Mouse (Mus musculus): ENCODE measurements at regions not wholly inside any gene's neighbourhood (a gene's known extent, or its start where the extent isn't known, plus 50 kb on each side); places are given as distances from the start of the nearest gene placed in this dataset.
A peak's percentile ranks its signal among the peaks of the same experiment; 100 is the strongest.

DNA sequence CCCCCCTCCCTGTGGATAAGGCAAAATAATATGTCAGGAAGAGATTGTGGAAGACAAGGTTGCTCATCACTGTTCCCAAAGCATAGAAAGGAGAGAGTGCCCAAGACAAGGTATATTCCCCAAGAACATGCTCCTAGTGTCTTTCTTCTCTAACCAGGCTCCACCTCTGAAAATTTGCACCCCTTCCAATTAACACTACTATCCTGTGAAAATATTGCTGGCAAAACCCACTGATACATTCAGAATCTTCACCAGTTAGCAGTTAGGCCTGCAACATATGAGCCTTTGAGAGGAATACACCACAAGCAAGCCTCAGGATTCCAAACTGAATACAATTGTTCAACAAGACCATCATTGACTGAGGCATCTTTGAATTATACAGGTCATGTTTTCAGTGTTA lies 323.9 kb upstream of the Tle1 start:
- no peak for DNase-seq (ENCODE audit: extremely low spot score in 1 of 2, low spot score in 2 of 2)
- intact Hi-C loops (cut with DNase I) = no loop called here

DNA sequence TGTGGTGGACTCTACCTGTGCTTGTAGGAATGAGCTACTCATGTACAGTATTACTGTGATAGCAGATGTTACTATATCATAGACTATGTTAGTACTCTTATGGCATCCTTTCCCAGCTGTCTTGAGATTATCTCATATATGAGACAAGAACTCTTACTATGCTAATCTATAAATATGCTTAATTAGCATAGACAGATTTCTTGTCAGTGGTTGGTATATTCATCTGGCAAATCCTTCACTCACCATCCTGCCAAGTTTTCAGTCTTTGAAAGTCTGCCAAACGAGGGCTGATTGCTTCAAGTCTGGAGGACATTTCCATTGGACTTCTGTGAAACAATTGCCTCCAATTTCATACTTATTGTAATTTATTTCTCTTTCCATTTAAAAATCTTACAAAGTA lies 323.4 kb upstream of the Tle1 start:
- DNase-seq (ENCODE audit: extremely low spot score in 1 of 2, low spot score in 2 of 2) = peak in 1 of 2 experiments; percentile 73
- intact Hi-C loops (cut with DNase I) = no loop called here

DNA sequence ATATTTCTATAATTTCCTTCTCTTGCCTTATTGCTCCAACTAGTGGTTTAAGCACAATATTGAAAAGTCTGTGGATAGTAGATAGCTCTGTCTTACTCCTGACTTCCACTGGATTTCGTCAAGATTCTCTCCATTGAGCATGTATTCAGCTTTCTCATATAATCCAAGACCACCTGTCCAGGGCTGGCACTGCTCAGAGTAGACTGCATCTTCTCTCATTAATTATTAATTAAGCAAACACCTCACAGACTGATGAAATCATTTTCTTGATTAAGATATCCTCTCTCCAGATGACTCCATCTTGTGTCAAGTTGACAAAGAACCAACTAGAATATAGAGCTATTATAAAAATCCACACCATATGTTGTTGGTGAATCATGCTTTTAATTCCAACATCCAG lies 310.5 kb upstream of the Tle1 start:
- intact Hi-C loops (cut with DNase I) = no loop called here
- DNase-seq (ENCODE audit: extremely low spot score in 1 of 2, low spot score in 2 of 2) = no peak

DNA sequence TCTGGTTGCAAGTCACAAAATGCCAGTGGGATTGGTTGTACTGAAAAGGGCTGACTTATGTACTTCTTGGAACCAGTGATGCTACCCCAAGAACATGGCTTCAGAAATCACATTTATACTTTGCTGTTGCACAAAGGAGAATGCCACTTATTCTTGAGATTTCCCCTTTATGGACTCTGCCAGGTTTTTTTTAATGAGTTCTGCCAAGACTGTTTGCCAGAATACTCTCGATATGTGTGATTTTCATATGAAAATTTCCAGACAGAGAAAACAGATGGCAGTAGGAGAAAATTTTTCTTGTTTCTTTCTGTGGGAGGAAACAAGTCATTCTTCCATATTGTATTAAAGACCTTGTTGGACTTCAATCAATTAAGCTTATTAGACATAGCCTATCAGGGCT lies 281.0 kb upstream of the Tle1 start:
- no peak for DNase-seq (ENCODE audit: extremely low spot score in 1 of 2, low spot score in 2 of 2)
- intact Hi-C loops (cut with DNase I) = no loop called here

DNA sequence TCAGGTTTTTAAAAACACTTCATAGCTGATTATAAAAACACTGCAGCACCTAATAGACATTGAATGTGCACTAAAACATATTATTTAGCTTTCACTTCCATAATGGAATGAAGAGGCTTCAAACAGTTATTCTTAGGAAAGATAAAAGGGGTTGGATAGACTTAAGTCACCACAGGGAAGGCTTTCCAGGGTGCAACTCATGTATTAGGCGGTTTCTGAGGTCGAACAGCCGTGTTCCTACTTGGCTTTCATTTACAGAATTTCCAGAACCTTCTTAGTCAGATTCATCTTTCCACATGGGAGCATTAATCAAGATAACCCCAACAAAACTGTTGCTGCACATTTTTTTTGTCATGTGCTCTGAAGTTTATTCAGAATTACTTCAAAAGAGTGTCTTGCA lies 279.8 kb upstream of the Tle1 start:
- intact Hi-C loops (cut with DNase I) = no loop called here
- no peak for DNase-seq (ENCODE audit: extremely low spot score in 1 of 2, low spot score in 2 of 2)

DNA sequence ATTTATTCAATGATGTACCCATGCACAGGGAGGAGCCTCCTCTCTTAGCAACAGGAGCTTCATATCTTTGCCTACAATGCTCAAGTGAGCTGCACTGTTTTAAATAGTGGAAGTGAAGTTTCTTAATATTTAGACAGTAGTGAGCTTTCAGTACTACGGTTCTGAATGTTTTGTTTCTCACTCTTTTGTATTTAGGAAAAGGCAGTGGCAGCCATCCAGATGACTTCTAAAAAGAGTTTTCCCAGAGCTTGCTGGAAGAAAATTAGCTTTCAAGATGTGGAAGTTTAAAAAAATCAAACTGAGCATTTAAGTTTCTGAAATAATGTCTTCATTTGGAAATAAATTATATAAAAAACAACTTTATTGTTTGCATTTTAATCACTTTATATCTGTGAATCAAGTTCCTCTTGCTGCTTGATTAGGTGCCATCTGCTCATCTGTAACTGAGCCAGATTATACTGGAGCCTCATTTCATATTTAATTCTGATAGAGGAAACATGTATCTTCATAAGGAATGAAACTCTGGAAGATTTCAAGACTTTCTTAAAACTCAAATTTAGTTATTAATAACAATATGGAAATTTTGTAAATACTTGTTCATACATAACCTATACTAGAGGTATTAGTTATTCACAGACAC lies 268.6 kb upstream of the Tle1 start:
- intact Hi-C loops (cut with DNase I) = no loop called here
- peak in 1 of 2 experiments; percentile 20 for DNase-seq (ENCODE audit: extremely low spot score in 1 of 2, low spot score in 2 of 2)

DNA sequence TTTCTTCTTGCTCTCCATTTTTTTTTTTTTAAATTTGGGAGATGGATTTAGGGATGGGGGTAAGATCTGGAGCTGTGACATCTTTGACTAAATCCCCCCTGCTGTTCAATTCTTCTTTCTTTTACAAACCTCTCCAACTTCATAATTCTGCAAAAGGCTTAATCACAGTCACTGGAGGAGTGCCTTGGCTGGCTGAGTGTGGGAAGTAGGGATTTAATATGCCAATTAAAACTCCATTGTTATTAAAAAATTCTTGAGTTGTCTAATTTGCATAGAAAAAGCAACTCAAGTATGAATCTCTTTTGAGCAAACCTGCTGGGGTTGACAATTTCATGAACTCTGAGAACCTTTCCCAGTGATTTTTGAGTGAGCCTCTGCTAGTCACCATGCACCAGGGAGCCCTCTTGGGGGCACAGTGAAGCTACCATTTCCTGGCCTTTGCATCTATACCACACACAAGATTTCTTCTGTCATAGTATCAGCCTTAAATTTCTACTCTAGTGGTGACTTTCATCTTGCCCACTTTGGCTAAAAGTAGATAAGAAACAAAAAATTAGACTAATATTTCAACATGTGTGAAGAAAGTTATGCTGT lies 243.6 kb upstream of the Tle1 start:
- DNase-seq (ENCODE audit: extremely low spot score in 1 of 2, low spot score in 2 of 2) = no peak
- intact Hi-C loops (cut with DNase I) = no loop called here

DNA sequence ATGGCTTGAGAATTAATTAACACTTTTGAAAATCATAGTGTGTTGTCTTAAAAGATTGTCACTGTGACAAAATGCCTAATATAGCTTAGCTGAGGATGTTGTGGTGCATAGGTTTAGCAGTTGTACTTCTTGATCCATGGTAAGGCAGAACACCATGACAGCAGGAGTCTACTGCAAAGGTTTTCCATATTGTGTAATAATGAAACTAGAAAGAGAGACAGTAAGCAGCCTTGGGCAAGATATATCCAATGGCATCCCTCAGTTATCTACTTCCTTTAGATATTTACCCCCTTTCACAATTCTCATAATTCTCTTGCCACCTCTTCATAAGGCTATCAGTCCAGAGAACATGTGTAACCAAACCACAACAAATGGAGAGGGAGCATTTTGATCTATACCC lies 236.6 kb upstream of the Tle1 start:
- intact Hi-C loops (cut with DNase I) = no loop called here
- DNase-seq (ENCODE audit: extremely low spot score in 1 of 2, low spot score in 2 of 2) = no peak

DNA sequence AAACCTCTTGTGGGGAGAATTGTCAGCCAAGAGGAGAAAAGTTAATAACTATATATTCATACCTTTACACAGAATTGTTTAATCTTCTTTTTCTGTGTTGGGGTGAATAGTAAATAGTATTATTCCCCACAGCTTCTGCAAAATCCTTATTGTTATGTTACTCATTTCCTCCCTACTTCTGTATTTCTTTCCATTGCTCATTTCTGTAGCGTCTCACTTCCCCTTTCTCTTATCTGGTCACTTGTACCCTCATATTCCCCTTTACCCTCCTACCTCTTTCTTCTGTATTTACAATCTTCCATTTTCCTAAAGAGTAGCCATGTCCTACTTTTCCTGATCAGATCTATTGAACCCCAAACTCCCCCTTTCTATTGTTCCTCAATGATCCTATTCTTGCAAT lies 224.6 kb upstream of the Tle1 start:
- DNase-seq (ENCODE audit: extremely low spot score in 1 of 2, low spot score in 2 of 2) = no peak
- intact Hi-C loops (cut with DNase I) = no loop called here

DNA sequence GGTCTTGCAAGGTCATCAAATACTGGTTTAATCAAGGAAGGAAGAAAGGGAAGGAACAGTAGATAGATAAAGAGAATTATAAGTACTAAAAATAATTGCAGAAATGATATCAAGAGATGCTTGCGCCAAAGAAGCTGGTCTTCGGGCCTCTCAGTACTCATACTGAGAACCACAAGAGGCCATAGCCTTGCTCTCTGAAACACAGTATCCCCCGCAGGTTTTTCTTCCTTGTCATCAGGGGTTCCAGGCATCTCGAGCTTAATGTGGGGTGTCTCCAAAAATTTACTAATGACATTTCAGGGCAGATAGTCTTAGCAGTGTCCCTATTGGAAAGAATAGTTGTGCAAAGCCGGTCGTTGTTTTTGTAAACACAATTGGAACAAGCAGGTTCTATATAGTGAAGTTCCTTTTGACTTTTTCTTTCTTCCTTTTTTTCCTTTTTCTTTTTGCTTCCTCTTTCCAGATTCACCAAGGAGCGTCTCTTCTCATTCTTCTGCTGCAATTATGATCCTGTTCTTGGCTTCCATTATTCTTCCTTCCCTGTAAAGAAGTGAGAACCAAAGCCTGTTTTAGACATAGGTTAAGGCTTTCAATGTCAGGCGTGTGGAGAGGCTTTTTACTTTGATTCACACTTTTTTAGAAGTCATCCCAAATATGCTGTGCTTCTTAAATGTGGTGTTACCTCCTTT lies 211.5 kb upstream of the Tle1 start:
- no peak for DNase-seq (ENCODE audit: extremely low spot score in 1 of 2, low spot score in 2 of 2)
- intact Hi-C loops (cut with DNase I) = no loop called here

DNA sequence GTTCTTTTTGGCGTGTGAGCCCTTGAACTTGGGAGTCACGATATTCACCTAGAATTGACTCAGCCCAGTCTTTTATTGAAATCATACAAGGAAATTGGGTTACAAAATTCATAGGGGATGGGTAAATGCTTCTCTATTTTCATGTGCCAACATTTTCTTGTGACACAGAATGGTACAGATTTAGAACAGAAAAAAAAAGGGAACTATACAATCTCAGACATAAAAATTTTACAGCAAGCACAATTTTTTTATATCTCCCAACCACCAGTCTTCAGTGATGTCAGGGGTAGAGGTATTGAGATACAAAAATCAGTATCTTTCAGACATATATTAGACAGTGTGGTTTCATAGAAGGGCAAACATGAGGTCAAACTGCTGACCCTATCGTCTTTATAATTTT lies 210.6 kb upstream of the Tle1 start:
- intact Hi-C loops (cut with DNase I) = no loop called here
- DNase-seq (ENCODE audit: extremely low spot score in 1 of 2, low spot score in 2 of 2) = no peak

DNA sequence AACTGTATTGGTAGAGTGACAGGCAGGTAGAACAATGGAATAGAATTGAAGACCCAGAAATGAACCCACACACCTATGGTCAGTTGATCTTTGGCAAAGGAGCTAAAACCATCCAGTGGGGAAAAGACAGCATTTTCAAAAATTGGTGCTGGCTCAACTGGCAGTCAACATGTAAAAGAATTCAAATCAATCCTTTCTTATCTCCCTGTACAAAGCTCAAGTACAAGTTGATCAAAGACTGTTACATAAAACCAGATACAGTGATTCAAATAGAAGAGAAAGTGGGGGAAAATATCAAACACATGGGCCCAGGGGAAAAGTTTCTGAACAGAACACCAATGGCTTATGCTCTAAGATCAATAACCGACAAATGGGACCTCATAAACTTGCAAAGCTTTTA lies 200.0 kb upstream of the Tle1 start:
- no peak for DNase-seq (ENCODE audit: extremely low spot score in 1 of 2, low spot score in 2 of 2)
- intact Hi-C loops (cut with DNase I) = no loop called here

DNA sequence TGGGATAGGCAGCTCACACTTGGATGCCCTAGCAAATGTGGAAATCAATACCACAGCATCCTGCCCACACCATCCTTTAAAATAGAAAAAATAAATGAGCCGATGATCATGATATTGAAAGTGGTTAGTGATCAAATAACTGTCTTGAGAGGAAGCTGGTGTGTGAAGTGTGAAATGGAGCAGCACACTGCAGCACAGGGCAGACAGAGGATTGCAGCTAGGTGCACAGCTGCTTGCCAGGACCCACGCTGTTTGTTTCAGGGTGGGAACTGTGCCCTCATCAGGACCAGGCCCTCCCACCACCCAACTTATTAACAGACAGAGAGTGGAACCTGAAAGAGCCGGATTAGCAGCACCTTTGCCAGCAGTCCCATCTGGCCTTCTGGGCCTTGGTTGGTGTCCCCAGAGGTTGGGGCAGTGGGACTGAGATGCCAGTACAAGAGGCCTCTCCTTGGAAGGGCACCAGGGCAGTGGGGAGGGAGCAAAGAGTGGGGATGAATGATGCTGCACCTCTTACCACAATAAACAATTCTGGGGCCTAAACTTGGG lies 191.2 kb upstream of the Tle1 start:
- intact Hi-C loops (cut with DNase I) = no loop called here
- no peak for DNase-seq (ENCODE audit: extremely low spot score in 1 of 2, low spot score in 2 of 2)

DNA sequence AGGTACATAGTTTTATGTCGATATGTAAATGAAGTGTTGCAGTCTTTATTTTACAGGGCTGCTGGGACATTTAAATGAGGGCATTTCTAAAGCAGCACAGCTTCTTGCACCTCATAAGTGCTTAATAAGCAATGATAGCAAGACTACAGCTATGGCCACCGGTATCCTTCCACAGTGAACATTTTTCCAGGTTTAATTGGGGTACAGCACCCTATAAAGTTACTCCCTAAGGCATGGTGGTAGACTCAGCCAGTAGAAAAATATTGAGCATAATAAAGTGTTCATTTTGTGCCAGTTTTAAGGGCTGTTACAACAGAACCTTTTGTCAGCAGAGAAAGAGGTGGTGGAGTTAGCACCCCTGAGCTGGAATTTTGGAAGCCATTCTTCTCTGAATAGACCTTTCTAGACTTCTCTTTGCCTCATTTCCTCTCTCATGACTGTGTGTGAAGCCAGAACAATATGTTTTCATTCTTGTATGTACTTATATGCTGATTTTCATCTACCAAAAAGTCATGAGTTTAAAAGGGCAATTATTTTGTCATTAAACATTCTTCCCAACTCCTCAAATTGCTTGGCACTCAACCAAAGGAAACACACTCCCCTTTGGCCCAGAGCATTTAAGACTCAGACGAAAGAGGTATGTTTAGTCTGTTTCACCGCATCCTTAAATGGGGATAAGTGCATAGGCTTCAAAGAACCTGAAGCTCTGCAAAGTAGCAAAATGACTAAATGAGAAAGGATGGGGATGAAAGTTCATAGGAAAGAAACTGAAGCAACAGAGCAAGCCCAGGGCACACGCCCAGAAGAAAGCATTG lies 189.3 kb upstream of the Tle1 start:
- intact Hi-C loops (cut with DNase I) = no loop called here
- no peak for DNase-seq (ENCODE audit: extremely low spot score in 1 of 2, low spot score in 2 of 2)

DNA sequence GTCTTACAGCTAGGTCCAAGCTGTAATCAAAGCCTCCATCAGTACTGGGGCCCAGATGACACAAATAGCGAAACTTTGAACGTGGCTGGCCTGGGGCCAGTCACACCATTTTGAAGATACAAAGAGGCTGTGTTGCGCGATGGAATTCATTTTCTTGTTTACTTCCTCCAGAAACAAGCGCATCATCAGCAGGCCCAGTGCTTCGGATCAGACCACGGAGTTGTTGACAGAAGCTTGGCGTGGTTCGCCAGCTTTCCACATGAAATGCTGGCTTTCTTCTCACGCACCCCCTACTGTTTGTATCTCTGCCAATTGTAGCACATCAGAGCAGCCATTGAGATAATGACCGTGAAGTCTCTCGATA lies 184.2 kb upstream of the Tle1 start:
- intact Hi-C loops (cut with DNase I) = loop anchor here (5.0 kb wide), 1 partner anchor 183 kb away; the partner anchor contains the start of gene Tle1
- DNase-seq (ENCODE audit: extremely low spot score in 1 of 2, low spot score in 2 of 2) = peak; percentile 63 to 76

DNA sequence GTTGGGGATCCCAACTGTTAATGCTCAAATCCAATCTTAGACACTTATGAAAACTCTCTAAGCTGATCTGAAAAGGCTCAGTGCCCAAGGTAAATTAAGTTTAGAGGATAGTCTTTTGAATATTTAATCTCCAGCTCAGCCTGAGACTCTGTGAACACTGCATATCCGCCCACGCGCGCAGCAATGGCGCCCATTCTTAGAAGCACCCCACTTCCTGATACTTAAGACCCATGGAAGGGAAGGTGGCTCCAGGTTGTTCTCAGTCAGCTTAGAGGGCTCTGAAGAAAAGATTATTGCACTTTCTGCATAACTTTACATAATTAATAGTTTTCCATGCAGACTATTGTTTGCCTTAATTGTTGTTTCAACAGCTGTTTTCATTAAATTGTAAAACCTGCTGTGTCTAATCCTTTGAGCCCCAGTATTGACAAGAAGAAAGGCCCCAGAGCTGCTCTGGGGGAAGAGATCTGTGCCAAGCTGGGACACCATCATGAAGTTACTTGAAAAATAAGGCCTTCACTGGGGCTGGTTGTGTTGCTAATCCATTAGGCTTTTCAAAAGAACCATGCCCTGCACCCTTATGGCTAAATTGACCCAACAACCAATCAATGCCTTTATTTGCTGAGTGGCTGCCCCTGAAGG lies 183.7 kb upstream of the Tle1 start:
- intact Hi-C loops (cut with DNase I) = loop anchor here (5.0 kb wide), 1 partner anchor 182 kb away; the partner anchor contains the start of gene Tle1
- no peak for DNase-seq (ENCODE audit: extremely low spot score in 1 of 2, low spot score in 2 of 2)

DNA sequence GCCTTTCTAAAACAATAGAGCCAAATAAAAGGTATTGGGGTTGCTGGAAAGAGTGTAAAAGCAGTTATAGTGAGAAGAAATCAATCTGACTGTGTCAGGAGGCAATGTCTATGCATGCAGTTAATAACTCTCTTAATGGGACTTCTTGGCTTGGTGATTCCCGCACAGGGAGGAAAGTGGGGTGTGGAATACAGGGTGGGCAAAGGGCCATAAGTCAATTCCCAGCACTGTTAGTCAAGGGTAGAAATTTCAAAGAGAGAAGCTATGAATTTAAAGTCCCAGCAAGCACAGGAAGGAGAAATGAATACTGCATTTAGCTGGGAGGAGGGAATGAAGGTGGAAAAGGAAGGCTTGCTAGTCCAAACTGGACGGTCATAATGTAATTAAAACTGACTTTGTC lies 183.0 kb upstream of the Tle1 start:
- no peak for DNase-seq (ENCODE audit: extremely low spot score in 1 of 2, low spot score in 2 of 2)
- intact Hi-C loops (cut with DNase I) = loop anchor here (5.0 kb wide), 1 partner anchor 181 kb away; the partner anchor contains the start of gene Tle1

DNA sequence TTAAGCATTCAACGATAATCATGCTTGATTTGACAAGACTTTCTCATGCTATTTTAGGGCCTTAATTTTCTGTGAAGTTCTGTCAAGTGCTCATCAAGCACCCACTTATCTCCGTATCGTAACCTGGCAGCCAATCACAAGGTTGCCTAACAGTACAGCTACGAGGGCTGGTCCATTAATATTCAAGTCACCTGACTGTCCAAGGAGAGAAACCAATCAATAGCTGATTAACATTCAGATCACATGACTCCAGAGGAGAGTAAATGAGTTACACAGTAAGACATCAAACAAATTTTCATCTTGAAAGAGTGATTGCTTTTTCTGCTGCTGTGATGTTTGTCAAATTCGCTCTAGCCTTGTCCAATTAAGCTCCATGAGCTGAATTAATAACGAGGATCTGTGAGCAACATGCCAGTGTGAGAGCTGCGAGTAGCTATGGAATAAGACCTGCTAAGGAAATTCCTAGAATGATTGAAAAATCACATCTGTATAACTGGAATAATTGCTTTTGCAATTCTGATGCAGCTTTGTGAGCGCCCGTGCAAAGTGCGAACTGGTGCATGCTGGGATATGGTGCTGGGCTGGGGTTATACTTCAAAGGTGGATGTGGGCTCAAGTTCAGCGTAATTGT lies 181.9 kb upstream of the Tle1 start:
- intact Hi-C loops (cut with DNase I) = loop anchor here (5.0 kb wide), 1 partner anchor 180 kb away; the partner anchor contains the start of gene Tle1
- no peak for DNase-seq (ENCODE audit: extremely low spot score in 1 of 2, low spot score in 2 of 2)
